Mouse (Mus musculus): ENCODE results near the gene Psma6.

DNA sequence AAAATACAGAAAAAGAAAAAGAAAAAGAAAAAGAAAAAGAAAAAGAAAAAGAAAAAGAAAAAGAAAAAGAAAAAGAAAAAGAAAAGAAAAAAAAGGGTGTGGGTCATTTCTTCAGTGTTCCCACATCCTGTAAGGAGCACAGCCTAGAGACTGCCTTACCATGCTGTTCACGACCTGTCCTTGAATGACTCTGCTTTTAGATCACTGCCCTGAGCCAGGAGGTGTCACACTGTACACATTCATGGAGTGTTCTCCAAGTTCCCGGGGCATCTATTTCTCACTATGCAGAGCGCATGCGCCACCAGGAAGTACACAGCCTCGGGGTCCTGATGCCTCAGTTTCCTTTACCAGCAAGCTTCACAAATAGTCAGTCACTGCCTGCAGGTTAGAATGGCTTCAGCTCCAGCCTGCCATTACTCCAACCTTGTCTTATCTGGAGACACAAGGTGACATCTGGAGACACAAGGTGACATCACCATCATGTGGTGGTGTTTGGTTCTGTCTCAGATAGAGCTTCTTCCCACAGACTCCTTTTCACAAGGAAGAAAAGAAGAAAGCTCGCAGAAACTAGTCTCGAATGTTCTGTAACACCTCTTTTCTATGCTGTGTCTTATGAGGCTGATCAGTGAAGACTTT, 48.4 kb downstream of the Psma6 start:
- TF ChIP-seq GATA1 (IDR thresholded peaks at IDR 0.05; ENCODE audit: low read length) (no peak), TAL1 (IDR thresholded peaks at IDR 0.05; ENCODE audit: low read length) (no peak)
